Mouse (Mus musculus): Measurements from ENCODE around the gene Kcnn3. TPM values are rescaled to one million over a fixed set of nuclear protein-coding genes. Genes with fewer than 3 reads are reported as not detected.

Kcnn3 gene
- polyA plus RNA-seq, 1 experiment from 2014 or later = 8.5 TPM

DNA sequence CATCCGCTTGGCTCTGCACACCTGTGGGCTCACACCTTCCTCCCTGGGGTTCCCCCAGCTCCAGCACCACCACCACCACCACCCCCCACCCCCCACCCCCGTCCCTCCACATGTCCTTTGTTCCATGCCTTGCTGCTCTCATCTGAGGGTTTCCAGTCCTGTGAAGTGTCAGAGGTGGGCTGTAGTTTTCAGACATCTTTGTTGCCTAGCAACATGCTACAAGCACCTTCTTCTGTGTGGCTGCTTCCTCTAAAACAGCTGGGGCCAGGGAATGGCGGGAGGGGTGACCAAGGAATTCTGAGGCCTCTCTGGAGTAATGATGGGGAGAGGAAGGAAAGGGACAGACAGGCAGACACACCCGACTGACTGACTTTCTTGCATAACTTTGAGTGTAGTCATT is 106.6 kb downstream of the Kcnn3 start:
- H3K4me2 ChIP-seq = no peak overlapping the region
- H3K4me1 ChIP-seq = peaks cover 46% of the 10 kb centered on the region
- no peaks in the 10 kb centered on the region for H3K9me3 ChIP-seq
- H3K9ac ChIP-seq = no peak overlapping the region
- H3K27ac ChIP-seq = peak overlapping the region; percentile 49
- no peak overlapping the region for H3K4me3 ChIP-seq
- 37% methylated on average over 4 of the region's 4 CpGs for WGBS
- no peaks in the 10 kb centered on the region for H3K36me3 ChIP-seq (replicated peaks)
- ATAC-seq (replicated peaks) = no peak; the same call in 1 of the 2 replicates
- H3K27me3 ChIP-seq (replicated peaks) = no peaks in the 10 kb centered on the region

DNA sequence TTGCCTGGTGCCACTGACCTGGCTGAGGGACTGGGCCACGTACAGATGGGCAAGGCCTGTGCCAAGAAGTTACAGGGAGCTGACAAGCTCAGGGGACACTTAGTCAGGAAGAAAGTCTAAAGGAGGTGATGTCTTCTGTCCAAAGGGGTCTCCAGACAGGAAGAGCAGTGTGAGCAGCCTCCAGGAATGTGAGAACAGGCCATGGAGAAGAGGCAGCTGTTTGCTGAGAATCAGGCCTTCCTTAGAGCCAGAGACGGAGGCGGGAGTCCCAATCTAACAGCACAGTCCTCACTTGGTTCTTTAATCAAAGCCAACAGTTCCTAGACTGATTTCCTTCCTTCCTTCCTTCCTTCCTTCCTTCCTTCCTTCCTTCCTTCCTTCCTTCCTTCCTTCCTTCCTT is 109.8 kb downstream of the Kcnn3 start:
- H3K27me3 ChIP-seq (replicated peaks) = no peaks in the 10 kb centered on the region
- no peak overlapping the region for H3K4me3 ChIP-seq
- H3K27ac ChIP-seq = no peak overlapping the region
- H3K4me2 ChIP-seq = no peak overlapping the region
- no peaks in the 10 kb centered on the region for H3K9me3 ChIP-seq
- ATAC-seq (replicated peaks) = no peak
- 85% methylated on average over 3 of the region's 3 CpGs for WGBS
- H3K9ac ChIP-seq = no peak overlapping the region
- peaks cover 22% of the 10 kb centered on the region for H3K4me1 ChIP-seq
- H3K36me3 ChIP-seq (replicated peaks) = no peaks in the 10 kb centered on the region

DNA sequence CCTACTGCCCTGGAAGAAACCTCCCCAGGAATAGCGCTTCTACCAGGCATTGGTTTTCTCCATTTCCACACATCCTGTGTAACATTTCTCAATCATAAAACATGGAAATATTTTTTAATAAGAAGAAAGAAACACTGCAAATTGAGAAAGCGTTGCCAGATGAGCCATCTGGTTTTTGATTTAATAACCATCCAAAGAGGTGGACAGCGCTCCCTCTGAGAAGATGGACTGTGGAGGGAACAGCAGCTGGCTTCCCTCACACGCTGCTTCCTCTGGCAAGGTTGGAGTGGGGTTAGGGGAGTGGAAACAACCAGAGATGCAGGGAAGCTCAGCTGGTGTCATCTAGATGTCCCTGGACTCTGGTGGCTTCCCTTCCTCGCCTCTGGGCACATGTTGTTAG is 111.8 kb downstream of the Kcnn3 start:
- no peak for ATAC-seq (replicated peaks)
- WGBS = 87% methylated on average over 5 of the region's 5 CpGs
- no peak overlapping the region for H3K27ac ChIP-seq
- no peaks in the 10 kb centered on the region for H3K36me3 ChIP-seq (replicated peaks)
- H3K4me1 ChIP-seq = peaks cover 4% of the 10 kb centered on the region
- no peak overlapping the region for H3K4me2 ChIP-seq
- H3K27me3 ChIP-seq (replicated peaks) = no peaks in the 10 kb centered on the region
- no peak overlapping the region for H3K4me3 ChIP-seq
- H3K9me3 ChIP-seq = no peaks in the 10 kb centered on the region
- no peak overlapping the region for H3K9ac ChIP-seq

DNA sequence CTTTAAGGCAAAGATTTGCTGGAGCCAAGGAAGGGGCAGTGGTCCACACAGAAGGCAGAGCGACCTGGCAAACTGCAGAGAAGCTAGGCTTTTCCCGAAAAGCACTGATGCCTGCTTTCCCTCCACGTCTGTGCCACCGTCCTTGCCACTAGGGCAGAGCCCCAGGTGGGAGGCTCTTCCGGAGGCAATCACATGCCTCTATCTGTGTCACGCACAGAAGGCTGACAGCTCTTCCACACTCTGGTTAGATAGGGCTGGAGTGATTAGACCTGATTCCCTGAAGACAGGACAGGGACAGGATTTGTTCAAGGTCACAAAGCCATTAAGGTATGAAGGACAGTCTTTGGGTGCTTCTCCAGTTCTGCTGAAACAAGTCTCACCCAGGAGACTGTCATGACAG is 113.6 kb downstream of the Kcnn3 start:
- Histone ChIP-seq H3K4me3 (no peak overlapping the region), H3K36me3 (replicated peaks) (no peaks in the 10 kb centered on the region), H3K4me2 (no peak overlapping the region), H3K4me1 (no peaks in the 10 kb centered on the region; the same call in 1 of the 2 replicates), H3K27me3 (replicated peaks) (no peaks in the 10 kb centered on the region), H3K9ac (no peak overlapping the region), H3K9me3 (no peaks in the 10 kb centered on the region), H3K27ac (no peak overlapping the region)
- 73% methylated on average over 6 of the region's 6 CpGs for WGBS
- ATAC-seq (replicated peaks) = no peak

DNA sequence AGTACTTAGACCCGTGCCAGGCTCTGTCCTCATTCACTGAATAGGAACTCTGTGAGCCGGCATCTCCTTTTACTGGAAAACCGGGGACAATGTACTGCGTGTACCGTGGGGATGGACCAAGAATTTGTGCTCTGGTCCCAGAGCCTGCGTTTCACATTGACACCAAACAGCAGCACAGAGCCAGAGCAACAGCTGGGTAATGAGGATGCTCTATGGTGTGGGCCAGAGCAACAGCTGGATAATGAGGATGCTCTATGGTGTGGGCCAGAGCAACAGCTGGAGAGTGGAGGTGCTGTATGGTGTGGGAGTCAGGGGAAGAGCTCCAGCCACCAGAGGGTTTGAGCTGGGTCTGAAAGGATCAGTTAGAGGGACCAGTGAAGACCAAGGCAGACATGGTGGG is 114.0 kb downstream of the Kcnn3 start:
- Histone ChIP-seq H3K4me3 (no peak overlapping the region), H3K9ac (no peak overlapping the region), H3K4me2 (no peak overlapping the region), H3K9me3 (no peaks in the 10 kb centered on the region), H3K27ac (no peak overlapping the region), H3K36me3 (replicated peaks) (no peaks in the 10 kb centered on the region), H3K4me1 (no peaks in the 10 kb centered on the region; the same call in 1 of the 2 replicates), H3K27me3 (replicated peaks) (no peaks in the 10 kb centered on the region)
- WGBS = 89% methylated on average over 6 of the region's 6 CpGs
- no peak for ATAC-seq (replicated peaks)

DNA sequence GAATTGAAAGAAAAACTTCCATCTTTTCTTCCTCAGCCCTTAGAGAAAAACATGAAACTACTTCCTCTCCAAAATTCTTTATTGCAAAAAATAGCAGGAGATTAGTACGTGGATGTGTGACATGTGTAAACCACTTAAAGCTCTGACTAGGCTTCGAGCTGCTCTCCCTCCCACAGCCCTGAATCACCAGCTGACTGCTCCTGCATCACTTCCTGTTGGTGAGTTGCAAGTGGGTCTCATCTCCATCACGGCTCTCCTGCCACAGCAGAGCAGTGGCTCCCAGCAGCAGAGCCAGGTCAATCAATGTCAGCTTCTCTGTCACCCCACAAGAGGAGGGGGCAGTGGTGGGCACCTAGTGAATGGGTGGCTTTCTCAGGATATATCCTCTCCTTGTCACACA is 120.8 kb downstream of the Kcnn3 start:
- Histone ChIP-seq H3K4me2 (no peak overlapping the region), H3K9me3 (no peaks in the 10 kb centered on the region), H3K36me3 (replicated peaks) (no peaks in the 10 kb centered on the region), H3K4me1 (peaks cover 16% of the 10 kb centered on the region), H3K4me3 (no peak overlapping the region), H3K27ac (no peak overlapping the region), H3K27me3 (replicated peaks) (no peaks in the 10 kb centered on the region), H3K9ac (no peak overlapping the region)
- no peak for ATAC-seq (replicated peaks)
- 59% methylated on average over 3 of the region's 3 CpGs for WGBS

DNA sequence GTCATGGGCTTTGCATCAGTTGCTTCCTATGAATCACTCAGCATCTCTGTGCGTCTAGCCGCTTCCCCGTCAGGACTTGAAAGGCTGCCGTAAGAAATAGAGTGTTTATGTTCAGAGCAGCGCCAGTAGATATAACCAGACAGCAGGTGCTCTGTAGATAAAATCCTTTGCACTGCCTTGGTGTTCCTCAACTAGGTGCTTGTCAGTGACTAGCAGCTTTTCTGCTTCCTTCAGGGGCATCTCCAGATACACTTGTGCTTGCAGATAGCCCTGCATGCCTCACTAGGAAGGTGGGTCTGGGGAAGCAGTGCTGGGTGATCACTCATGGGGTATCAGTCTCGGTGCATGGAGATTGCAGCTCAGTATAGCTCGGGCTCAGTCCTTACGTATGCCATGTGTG is 123.4 kb downstream of the Kcnn3 start:
- Histone ChIP-seq H3K27ac (no peak overlapping the region), H3K27me3 (replicated peaks) (no peaks in the 10 kb centered on the region), H3K4me3 (no peak overlapping the region), H3K36me3 (replicated peaks) (no peaks in the 10 kb centered on the region), H3K4me2 (no peak overlapping the region), H3K4me1 (peaks cover 41% of the 10 kb centered on the region), H3K9ac (no peak overlapping the region), H3K9me3 (no peaks in the 10 kb centered on the region)
- WGBS = 54% methylated on average over 8 of the region's 8 CpGs
- no peak for ATAC-seq (replicated peaks)

DNA sequence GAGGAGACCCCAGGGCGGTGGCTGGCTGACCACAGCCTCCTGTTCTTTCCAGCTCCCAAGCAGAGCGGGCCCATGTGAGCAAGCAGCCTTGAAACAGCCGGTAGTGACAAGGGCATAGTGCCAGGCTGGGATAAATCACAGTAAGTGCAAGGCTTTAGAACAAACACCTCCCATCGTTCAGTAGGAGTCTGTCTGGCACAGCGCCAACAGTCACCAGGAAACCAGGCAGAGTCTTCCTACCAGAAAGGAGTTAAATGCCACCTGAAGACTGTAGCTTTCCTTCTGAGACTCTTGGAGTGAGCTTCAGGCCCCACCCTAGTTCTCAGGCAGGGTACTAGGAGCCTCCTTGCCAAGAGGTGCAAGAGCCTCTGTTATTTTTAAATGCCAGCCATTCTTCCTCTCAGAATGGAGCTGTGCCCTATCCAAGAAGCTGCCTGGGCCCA is 126.9 kb downstream of the Kcnn3 start:
- Histone ChIP-seq H3K9me3 (no peaks in the 10 kb centered on the region), H3K27ac (peak overlapping the region; percentile 85), H3K9ac (no peak overlapping the region), H3K4me3 (no peak overlapping the region), H3K36me3 (replicated peaks) (no peaks in the 10 kb centered on the region), H3K4me1 (peaks cover 46% of the 10 kb centered on the region), H3K4me2 (no peak overlapping the region), H3K27me3 (replicated peaks) (no peaks in the 10 kb centered on the region)
- WGBS = 43% methylated on average over 5 of the region's 5 CpGs
- ATAC-seq (replicated peaks) = peak; percentile 58

DNA sequence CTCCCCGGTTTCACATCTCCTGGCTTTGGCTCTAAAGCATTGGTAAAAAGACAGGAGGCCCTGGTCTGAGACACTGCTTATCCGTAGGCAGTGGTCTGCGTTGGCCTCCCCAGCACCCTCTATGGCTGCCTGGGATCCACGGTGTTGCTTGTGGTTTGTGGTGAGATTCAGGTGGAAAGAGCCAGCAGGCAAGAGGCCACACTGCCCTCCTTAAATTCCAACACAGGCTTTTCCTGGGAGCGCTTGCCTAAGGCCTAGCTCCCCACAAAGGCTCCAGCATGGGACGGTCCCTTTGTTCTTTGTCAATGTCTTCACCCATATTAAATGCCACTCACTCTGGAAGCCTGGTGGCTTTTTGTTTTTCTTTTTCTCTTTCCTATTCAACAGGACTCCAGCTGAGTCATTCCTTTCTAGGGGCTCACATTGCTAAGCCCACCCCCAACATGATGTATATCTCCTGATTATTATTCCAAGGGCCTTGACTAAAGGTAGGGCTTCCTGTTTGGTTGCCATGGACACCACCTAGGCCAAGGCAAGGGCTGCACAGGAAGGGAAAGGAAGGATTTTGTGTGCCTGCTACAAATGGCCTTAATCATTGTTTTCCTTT is 127.4 kb downstream of the Kcnn3 start:
- Histone ChIP-seq H3K4me3 (no peak overlapping the region), H3K4me2 (no peak overlapping the region), H3K27ac (peak overlapping the region; percentile 85), H3K36me3 (replicated peaks) (no peaks in the 10 kb centered on the region), H3K9me3 (no peaks in the 10 kb centered on the region), H3K9ac (no peak overlapping the region), H3K27me3 (replicated peaks) (no peaks in the 10 kb centered on the region), H3K4me1 (peaks cover 51% of the 10 kb centered on the region)
- peak; percentile 72 for ATAC-seq (replicated peaks)
- WGBS = 21% methylated on average over 6 of the region's 6 CpGs

DNA sequence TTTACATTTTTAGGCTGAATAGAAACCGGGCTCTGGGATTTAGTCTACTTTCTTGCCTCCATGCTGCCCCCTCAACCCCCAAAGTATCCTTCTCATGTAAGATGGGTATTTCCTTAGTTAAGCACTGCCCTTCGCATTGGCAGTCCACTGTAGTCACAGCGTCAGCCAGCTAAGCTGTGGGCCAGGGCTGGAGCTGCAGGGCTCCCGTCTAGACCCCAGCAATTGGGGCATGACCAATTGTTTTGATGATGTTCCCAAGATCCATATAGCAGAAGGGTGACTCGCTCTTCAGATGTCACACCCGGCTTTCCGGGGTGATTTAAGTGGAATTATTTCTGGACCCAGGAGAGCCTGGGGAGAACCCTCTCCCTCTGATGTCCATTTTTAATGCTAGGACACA is 129.9 kb downstream of the Kcnn3 start:
- H3K9ac ChIP-seq = no peak overlapping the region
- no peaks in the 10 kb centered on the region for H3K27me3 ChIP-seq (replicated peaks)
- no peak overlapping the region for H3K4me3 ChIP-seq
- no peaks in the 10 kb centered on the region for H3K36me3 ChIP-seq (replicated peaks)
- H3K4me1 ChIP-seq = peaks cover 59% of the 10 kb centered on the region
- H3K9me3 ChIP-seq = no peaks in the 10 kb centered on the region
- WGBS = 69% methylated on average over 7 of the region's 7 CpGs
- H3K27ac ChIP-seq = no peak overlapping the region
- no peak overlapping the region for H3K4me2 ChIP-seq
- ATAC-seq (replicated peaks) = no peak

DNA sequence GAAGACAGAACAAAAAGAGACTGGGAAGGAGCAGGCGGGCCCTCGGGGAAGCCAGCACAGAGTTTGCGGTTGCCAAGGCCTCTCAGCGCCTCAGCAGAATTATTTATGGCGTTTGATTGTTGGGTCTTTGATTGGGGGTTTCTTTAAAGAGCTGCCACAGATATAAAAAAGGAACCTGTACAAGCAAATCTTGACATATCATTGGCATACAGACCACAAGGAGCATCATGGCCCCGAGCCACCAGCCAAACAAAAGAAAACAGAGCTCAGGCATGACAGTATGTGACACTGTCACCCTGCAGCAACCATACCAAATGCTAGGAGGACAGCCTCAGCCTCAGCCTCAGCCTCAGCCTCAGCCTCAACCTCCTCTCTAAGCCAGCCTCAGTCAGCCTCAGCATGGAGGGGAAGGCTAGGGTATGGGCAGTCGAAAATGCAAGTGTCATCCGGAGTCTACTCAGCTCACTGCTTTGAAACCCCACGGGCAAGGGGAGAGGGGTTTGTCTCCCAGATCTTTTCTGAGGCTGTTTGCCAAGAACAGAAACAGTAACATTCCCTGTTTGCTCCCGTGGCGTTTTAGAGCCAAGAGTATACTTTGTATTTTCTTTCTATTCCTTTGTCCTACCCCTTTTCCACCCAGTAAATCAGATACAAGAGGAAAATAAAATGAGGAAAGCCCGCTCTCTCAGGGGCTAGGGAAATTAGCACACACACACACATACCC is 133.4 kb downstream of the Kcnn3 start:
- Histone ChIP-seq H3K4me1 (peaks cover 29% of the 10 kb centered on the region), H3K9ac (no peak overlapping the region)
- WGBS = 28% methylated on average over 12 of the region's 12 CpGs

DNA sequence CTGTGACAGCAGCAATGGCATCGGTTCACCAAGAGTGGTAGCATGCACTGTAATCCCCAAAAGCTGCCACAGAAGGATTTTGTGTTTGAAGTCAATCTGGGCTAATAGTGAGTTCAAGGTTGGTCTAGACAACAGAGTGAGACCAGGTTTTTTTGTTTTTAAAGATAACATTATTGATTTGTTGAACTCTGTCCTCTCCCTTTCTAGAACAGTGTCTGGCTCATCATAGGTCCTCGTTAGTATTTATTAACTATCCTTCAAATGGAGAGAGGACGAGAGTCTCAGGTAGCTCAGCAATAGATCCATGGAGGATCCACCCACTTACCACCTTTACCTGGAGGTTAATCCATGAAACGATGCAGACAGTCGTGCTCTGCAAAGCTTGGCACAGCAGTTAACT is 137.1 kb downstream of the Kcnn3 start:
- H3K4me3 ChIP-seq = no peak overlapping the region
- H3K4me2 ChIP-seq = no peak overlapping the region
- ATAC-seq (replicated peaks) = no peak
- 93% methylated on average over 5 of the region's 5 CpGs for WGBS
- no peak overlapping the region for H3K27ac ChIP-seq
- H3K4me1 ChIP-seq = peaks cover 39% of the 10 kb centered on the region
- H3K27me3 ChIP-seq (replicated peaks) = no peaks in the 10 kb centered on the region
- H3K9me3 ChIP-seq = no peaks in the 10 kb centered on the region
- H3K36me3 ChIP-seq (replicated peaks) = no peaks in the 10 kb centered on the region
- H3K9ac ChIP-seq = no peak overlapping the region

More for the DNA sequence above, 133.4 kb downstream of the Kcnn3 start:
- Histone ChIP-seq H3K36me3 (replicated peaks) (no peaks in the 10 kb centered on the region), H3K4me3 (no peak overlapping the region), H3K27ac (peak overlapping the region; percentile 80), H3K27me3 (replicated peaks) (no peaks in the 10 kb centered on the region), H3K9me3 (no peaks in the 10 kb centered on the region), H3K4me2 (no peak overlapping the region)
- ATAC-seq (replicated peaks) = peak; percentile 29; the same call in 1 of the 2 replicates

DNA sequence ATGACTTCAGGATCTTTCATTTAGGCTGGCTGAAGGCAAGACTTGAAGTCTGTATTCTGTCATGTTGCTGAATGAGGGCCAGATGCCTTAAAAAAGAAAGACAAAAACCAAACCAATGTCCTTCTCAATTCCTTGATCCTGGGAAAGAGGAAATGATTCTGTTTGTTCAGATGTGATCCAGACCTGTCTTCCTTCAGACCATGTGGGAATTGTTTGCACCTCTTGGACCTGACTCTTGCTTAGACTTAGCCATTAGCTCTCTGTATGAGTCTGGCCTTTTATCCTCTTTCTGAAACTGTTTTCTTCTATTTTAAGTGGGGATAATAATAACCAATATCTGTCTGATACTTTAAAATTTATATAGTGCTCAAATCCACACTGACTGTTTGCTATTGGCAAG is 138.5 kb downstream of the Kcnn3 start:
- no peak for ATAC-seq (replicated peaks)
- Histone ChIP-seq H3K27me3 (replicated peaks) (no peaks in the 10 kb centered on the region), H3K27ac (no peak overlapping the region), H3K36me3 (replicated peaks) (no peaks in the 10 kb centered on the region), H3K9me3 (no peaks in the 10 kb centered on the region), H3K4me2 (no peak overlapping the region), H3K4me3 (no peak overlapping the region), H3K9ac (no peak overlapping the region), H3K4me1 (peaks cover 27% of the 10 kb centered on the region)

Data from midbrain, embryonic 15.5 days (tissue).